Mouse (Mus musculus) myocyte (in vitro differentiated cells): ENCODE results near the gene Nox1. TPM values are rescaled to one million over a fixed set of nuclear protein-coding genes. Genes with fewer than 3 reads are reported as not detected.

Experiments used
- H3K27me3 ChIP-seq: one replicate; pipeline ENCODE4 v1.6.1; 2011; ENCODE audit not compliant: control insufficient read depth, insufficient read depth, insufficient read length
- H3K36me3 ChIP-seq: one replicate; pipeline ENCODE4 v1.6.1; 2011; ENCODE audit not compliant: control insufficient read depth, insufficient read depth
- H3K4me2 ChIP-seq: one replicate; pipeline ENCODE4 v1.6.1; 2011; ENCODE audit warnings: low read depth, control low read depth
- H3K4me3 ChIP-seq: one replicate; pipeline ENCODE4 v1.5.1; 2011; ENCODE audit warnings: mild to moderate bottlenecking, control low read depth, moderate library complexity
- H3K79me2 ChIP-seq: one replicate; pipeline ENCODE4 v1.6.1; 2011; ENCODE audit not compliant: control insufficient read depth, insufficient read depth
- H3ac ChIP-seq: one replicate; pipeline ENCODE4 v1.6.1; 2011; ENCODE audit not compliant: control insufficient read depth, insufficient read length
- CEBPB ChIP-seq: IDR thresholded peaks from 2 replicates; pipeline ENCODE4 v1.6.1; 2011; ENCODE audit warnings: mild to moderate bottlenecking, moderate library complexity; ENCODE audit not compliant: poor library complexity, insufficient read depth, severe bottlenecking
- E2F4 ChIP-seq: IDR thresholded peaks from one replicate; pipeline ENCODE4 v1.6.1; 2011; ENCODE audit warnings: mild to moderate bottlenecking, control low read depth, moderate library complexity; ENCODE audit not compliant: insufficient read depth
- MAX ChIP-seq: IDR thresholded peaks from one replicate; pipeline ENCODE4 v1.6.1; 2011; ENCODE audit warnings: low read depth, mild to moderate bottlenecking, control low read depth
- MYOD1 ChIP-seq, 3 experiments: IDR thresholded peaks; one replicate each; pipeline ENCODE4 v1.6.1; 2011; ENCODE audit warnings: control low read depth in 2 of 3, low read depth in 2 of 3, mild to moderate bottlenecking in 2 of 3, moderate library complexity in 1 of 3; ENCODE audit not compliant: insufficient read length in 2 of 3, control insufficient read depth in 1 of 3
- MYOG ChIP-seq, 3 experiments: IDR thresholded peaks; one replicate each; pipeline ENCODE4 v1.6.1; 2011; ENCODE audit warnings: control low read depth in 2 of 3, low read depth in 2 of 3, mild to moderate bottlenecking in 2 of 3; ENCODE audit not compliant: insufficient read length in 2 of 3, control insufficient read depth in 1 of 3, insufficient read depth in 1 of 3
- POLR2A ChIP-seq: IDR thresholded peaks from one replicate; pipeline ENCODE4 v1.6.1; 2011; ENCODE audit warnings: low read depth, mild to moderate bottlenecking, control low read depth, moderate library complexity; ENCODE audit not compliant: insufficient read length
- POLR2AphosphoS2 ChIP-seq: IDR thresholded peaks from one replicate; pipeline ENCODE4 v1.6.1; 2011; ENCODE audit warnings: low read depth, control low read depth; ENCODE audit not compliant: insufficient read length
- REST ChIP-seq: IDR thresholded peaks from one replicate; pipeline ENCODE4 v1.6.1; 2011; ENCODE audit warnings: mild to moderate bottlenecking, control low read depth, moderate library complexity; ENCODE audit not compliant: insufficient read depth, insufficient read length
- SRF ChIP-seq: IDR thresholded peaks from one replicate; pipeline ENCODE4 v1.6.1; 2011; ENCODE audit warnings: low read depth; ENCODE audit not compliant: control insufficient read depth, insufficient read length
- TCF12 ChIP-seq: IDR thresholded peaks from one replicate; pipeline ENCODE4 v1.6.1; 2011; ENCODE audit warnings: mild to moderate bottlenecking, control low read depth; ENCODE audit not compliant: poor library complexity, insufficient read depth, severe bottlenecking
- TCF3 ChIP-seq: IDR thresholded peaks from one replicate; pipeline ENCODE4 v1.6.1; 2011; ENCODE audit warnings: low read depth, control low read depth; ENCODE audit not compliant: insufficient read length
- USF1 ChIP-seq: IDR thresholded peaks from one replicate; pipeline ENCODE4 v1.6.1; 2011; ENCODE audit warnings: low read depth, mild to moderate bottlenecking, control low read depth, moderate library complexity
- polyA plus RNA-seq: library from polyadenylated mRNA; unstranded; fragments of >200 nt; fragmentation: generic; extraction: Trizol; gene quantifications from one replicate; pipeline ENCODE4 v1.2.1, GENCODE M21; 2012; ENCODE audit warnings: missing spikeins

Gene Nox1
- polyA plus RNA-seq, 1 experiment, result 0.04 TPM

DNA sequence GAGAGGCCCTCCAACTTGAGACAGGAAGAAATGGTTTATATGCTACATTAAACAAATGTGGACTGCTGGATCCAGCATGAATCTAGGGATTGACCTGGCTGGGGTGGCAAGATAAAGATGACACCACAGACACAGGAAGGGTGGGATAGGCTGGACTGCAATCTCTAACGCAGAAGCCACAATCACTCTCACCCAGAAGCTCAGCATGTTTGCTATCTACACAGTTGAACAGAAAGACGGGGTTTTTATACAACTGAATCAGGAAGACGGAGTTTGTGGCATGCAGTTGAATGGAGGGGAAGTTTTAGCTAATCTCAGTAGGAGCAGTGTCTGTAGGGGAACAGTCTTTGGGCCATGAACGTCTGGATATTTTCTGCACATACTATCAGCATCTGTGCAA lies 79.8 kb downstream of the Nox1 start:
- Histone ChIP-seq H3K4me3 (no peak overlapping the region), H3K79me2 (no peaks in the 10 kb centered on the region), H3K36me3 (no peaks in the 10 kb centered on the region), H3ac (no peak overlapping the region), H3K27me3 (no peaks in the 10 kb centered on the region), H3K4me2 (no peak overlapping the region)
- no peak for TF ChIP-seq POLR2A
- TF ChIP-seq MYOD1 (IDR thresholded peaks at IDR 0.05; ENCODE audit: control insufficient read depth in 1 of 3, insufficient read length in 2 of 3, low read depth in 2 of 3), result no peak
- no peak for TF ChIP-seq MAX
- no peak for TF ChIP-seq TCF3
- TF ChIP-seq MYOG (IDR thresholded peaks at IDR 0.05; ENCODE audit: control insufficient read depth in 1 of 3, insufficient read depth in 1 of 3, insufficient read length in 2 of 3, low read depth in 2 of 3), result no peak
- no peak for TF ChIP-seq E2F4
- no peak for TF ChIP-seq REST

DNA sequence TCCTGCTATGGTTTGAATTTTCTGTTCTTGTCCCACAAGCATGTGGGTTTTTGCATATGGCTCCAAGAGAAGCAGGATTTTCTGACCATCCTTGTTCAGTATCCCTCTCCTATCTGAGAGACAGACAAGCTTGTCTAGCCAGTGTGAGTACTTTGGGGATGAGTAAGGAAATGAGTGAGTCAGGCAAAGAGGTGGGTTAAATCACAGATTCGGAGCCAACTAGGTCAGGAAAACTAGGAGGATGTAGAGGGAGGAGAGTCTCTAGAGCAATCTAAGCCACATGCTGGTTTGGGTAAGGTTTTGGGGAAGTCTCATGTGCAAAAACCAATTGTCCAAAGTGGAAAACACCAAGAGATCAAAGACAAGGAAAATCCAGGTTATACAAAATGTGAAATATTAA lies 80.2 kb downstream of the Nox1 start:
- H3K4me2 ChIP-seq, result no peak overlapping the region
- H3K4me3 ChIP-seq, result no peak overlapping the region
- no peaks in the 10 kb centered on the region for H3K36me3 ChIP-seq
- H3K27me3 ChIP-seq, result no peaks in the 10 kb centered on the region
- no peaks in the 10 kb centered on the region for H3K79me2 ChIP-seq
- H3ac ChIP-seq, result no peak overlapping the region
- no peak for TF ChIP-seq TCF12
- TF ChIP-seq POLR2AphosphoS2, result no peak
- no peak for TF ChIP-seq POLR2A
- no peak for TF ChIP-seq MAX
- TF ChIP-seq TCF3, result no peak
- TF ChIP-seq MYOG (IDR thresholded peaks at IDR 0.05; ENCODE audit: control insufficient read depth in 1 of 3, insufficient read depth in 1 of 3, insufficient read length in 2 of 3, low read depth in 2 of 3), result no peak
- TF ChIP-seq REST, result no peak
- no peak for TF ChIP-seq E2F4
- TF ChIP-seq SRF, result no peak
- no peak for TF ChIP-seq USF1
- TF ChIP-seq CEBPB, result no peak
- no peak for TF ChIP-seq MYOD1 (IDR thresholded peaks at IDR 0.05; ENCODE audit: control insufficient read depth in 1 of 3, insufficient read length in 2 of 3, low read depth in 2 of 3)

- Histone ChIP-seq H3K27me3 (no peaks in the 10 kb centered on the region), H3K79me2 (no peaks in the 10 kb centered on the region), H3ac (no peak overlapping the region), H3K36me3 (no peaks in the 10 kb centered on the region), H3K4me3 (no peak overlapping the region), H3K4me2 (no peak overlapping the region)
- TF ChIP-seq USF1, result no peak
- TF ChIP-seq SRF, result no peak
- TF ChIP-seq CEBPB, result no peak
- no peak for TF ChIP-seq MYOD1 (IDR thresholded peaks at IDR 0.05; ENCODE audit: control insufficient read depth in 1 of 3, insufficient read length in 2 of 3, low read depth in 2 of 3)
- no peak for TF ChIP-seq MAX
- TF ChIP-seq E2F4, result no peak
- TF ChIP-seq POLR2A, result no peak
- TF ChIP-seq REST, result no peak
- TF ChIP-seq POLR2AphosphoS2, result no peak
- TF ChIP-seq TCF12, result no peak
Measured at GRCm38 (mm10) chrX:134140024-134140423, 81.7 kb downstream of the Nox1 start.

- Histone ChIP-seq H3ac (no peak overlapping the region), H3K79me2 (no peaks in the 10 kb centered on the region), H3K4me2 (no peak overlapping the region), H3K4me3 (no peak overlapping the region), H3K36me3 (no peaks in the 10 kb centered on the region), H3K27me3 (no peaks in the 10 kb centered on the region)
- TF ChIP-seq USF1 (no peak), REST (no peak), POLR2AphosphoS2 (no peak), E2F4 (no peak), MYOG (IDR thresholded peaks at IDR 0.05; ENCODE audit: control insufficient read depth in 1 of 3, insufficient read depth in 1 of 3, insufficient read length in 2 of 3, low read depth in 2 of 3) (no peak), CEBPB (no peak), MYOD1 (IDR thresholded peaks at IDR 0.05; ENCODE audit: control insufficient read depth in 1 of 3, insufficient read length in 2 of 3, low read depth in 2 of 3) (no peak), POLR2A (no peak)
Measured at GRCm38 (mm10) chrX:134133821-134134220, 87.9 kb downstream of the Nox1 start.

DNA sequence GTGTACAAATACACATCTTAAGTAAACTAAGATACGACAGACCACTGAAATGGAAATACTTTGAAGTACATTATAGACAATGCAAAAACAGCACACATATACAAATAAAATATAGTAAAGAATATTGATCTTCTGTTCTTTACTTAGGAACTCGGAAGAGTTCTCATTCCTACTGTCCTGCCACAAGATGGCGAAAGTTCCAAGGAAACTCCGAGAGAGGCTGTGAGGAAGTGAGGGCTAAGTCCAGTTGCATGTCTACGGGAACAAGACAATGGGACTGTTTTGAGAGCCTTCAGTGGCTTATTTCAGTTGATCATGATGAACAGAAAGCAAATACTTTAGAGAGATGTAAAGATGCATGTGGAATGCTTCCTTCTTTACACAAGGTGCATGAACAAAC lies 89.5 kb downstream of the Nox1 start:
- no peak overlapping the region for H3ac ChIP-seq
- no peaks in the 10 kb centered on the region for H3K27me3 ChIP-seq
- H3K4me3 ChIP-seq, result no peak overlapping the region
- no peak overlapping the region for H3K4me2 ChIP-seq
- TF ChIP-seq SRF, result no peak
- no peak for TF ChIP-seq MYOG (IDR thresholded peaks at IDR 0.05; ENCODE audit: control insufficient read depth in 1 of 3, insufficient read depth in 1 of 3, insufficient read length in 2 of 3, low read depth in 2 of 3)
- TF ChIP-seq POLR2A, result no peak
- TF ChIP-seq E2F4, result no peak
- TF ChIP-seq TCF12, result no peak
- TF ChIP-seq MYOD1 (IDR thresholded peaks at IDR 0.05; ENCODE audit: control insufficient read depth in 1 of 3, insufficient read length in 2 of 3, low read depth in 2 of 3), result no peak
- no peak for TF ChIP-seq USF1
- no peak for TF ChIP-seq TCF3
- no peak for TF ChIP-seq POLR2AphosphoS2
- no peak for TF ChIP-seq MAX
- TF ChIP-seq CEBPB, result no peak
- no peak for TF ChIP-seq REST
- no peaks in the 10 kb centered on the region for H3K36me3 ChIP-seq
- H3K79me2 ChIP-seq, result no peaks in the 10 kb centered on the region
